Mouse (Mus musculus) brain, embryonic 14.5 days (tissue): Measurements from ENCODE around the gene Hs6st1.

Source experiments
- CTCF ChIP-seq: fragments of 200-500 bp; IDR thresholded peaks from 2 replicates; pipeline ENCODE4 v1.5.1; 2012; ENCODE audit warnings: inconsistent platforms, mild to moderate bottlenecking, moderate library complexity, borderline replicate concordance; ENCODE audit not compliant: insufficient read depth, insufficient read length; ENCODE audit errors: extremely low read depth
- POLR2A ChIP-seq: fragments of 200-500 bp; IDR thresholded peaks from 2 replicates; pipeline ENCODE4 v1.6.1; 2012; ENCODE audit warnings: mild to moderate bottlenecking, inconsistent platforms, borderline replicate concordance; ENCODE audit not compliant: poor library complexity, insufficient read depth, insufficient read length, severe bottlenecking; ENCODE audit errors: extremely low read depth

- no peak for TF ChIP-seq POLR2A
- no peak for TF ChIP-seq CTCF
Measured at GRCm38 (mm10) chr1:36061211-36061915, 6.8 kb upstream of the Hs6st1 start.
